Mouse (Mus musculus) MEL (cell line): ENCODE measurements around the gene Slc2a13. TPM values are rescaled to one million over a fixed set of nuclear protein-coding genes. Genes with fewer than 3 reads are reported as not detected.

Source experiments
- DNase-seq: peaks from one replicate; pipeline ENCODE4 v3.0.0; 2011; ENCODE audit warnings: low read depth, low spot score
- H3K27ac ChIP-seq: 2 replicates; pipeline ENCODE4 v1.5.1; 2012; ENCODE audit warnings: low read depth, mild to moderate bottlenecking, control low read depth, low read length, moderate library complexity; ENCODE audit not compliant: control insufficient read depth
- H3K27me3 ChIP-seq, 2 experiments: fragments of 150-350 bp in 1 of 2; sonication (generic) in 1 of 2; 2 replicates each; pipeline ENCODE4 v1.6.1; 2012; ENCODE audit warnings: low read length in 2 of 2, mild to moderate bottlenecking in 2 of 2, improper control_type of control experiment in 1 of 2, moderate library complexity in 1 of 2; ENCODE audit not compliant: insufficient read depth in 2 of 2, control insufficient read depth in 1 of 2
- H3K36me3 ChIP-seq, 2 experiments: 2 replicates each; pipeline ENCODE4 v1.6.1; 2012 to 2014; ENCODE audit warnings: low read length in 2 of 2, improper control_type of control experiment in 1 of 2, inconsistent platforms in 1 of 2, mild to moderate bottlenecking in 1 of 2; ENCODE audit not compliant: insufficient read depth in 2 of 2, control insufficient read depth in 1 of 2
- H3K4me1 ChIP-seq, 2 experiments: fragments of 150-350 bp in 1 of 2; sonication (generic) in 1 of 2; 2 replicates each; pipeline ENCODE4 v1.6.1; 2012; ENCODE audit warnings: low read length in 2 of 2, improper control_type of control experiment in 1 of 2, mild to moderate bottlenecking in 1 of 2; ENCODE audit not compliant: insufficient read depth in 2 of 2, control insufficient read depth in 1 of 2
- H3K4me3 ChIP-seq, 2 experiments: fragments of 150-350 bp in 1 of 2; sonication (generic) in 1 of 2; 2 replicates each; pipeline ENCODE4 v1.5.1; 2012; ENCODE audit warnings: low read depth in 2 of 2, low read length in 2 of 2, mild to moderate bottlenecking in 2 of 2, moderate library complexity in 2 of 2, control low read depth in 1 of 2, improper control_type of control experiment in 1 of 2; ENCODE audit not compliant: control insufficient read depth in 1 of 2, insufficient read depth in 1 of 2
- H3K79me2 ChIP-seq: 2 replicates; pipeline ENCODE4 v1.6.1; 2012; ENCODE audit warnings: mild to moderate bottlenecking, low read length, moderate library complexity; ENCODE audit not compliant: control insufficient read depth, poor library complexity, insufficient read depth
- H3K9ac ChIP-seq: 2 replicates; pipeline ENCODE4 v1.6.1; 2012; ENCODE audit warnings: low read depth, mild to moderate bottlenecking, control low read depth, low read length, moderate library complexity; ENCODE audit not compliant: control insufficient read depth, poor library complexity, severe bottlenecking
- H3K9me3 ChIP-seq: fragments of 150-350 bp; sonication (generic); replicated peaks from 2 replicates; pipeline ENCODE4 v1.6.1; 2012; ENCODE audit warnings: mild to moderate bottlenecking, low read length, improper control_type of control experiment, moderate library complexity; ENCODE audit not compliant: insufficient read depth
- CHD1 ChIP-seq: IDR thresholded peaks from 2 replicates; pipeline ENCODE4 v1.6.1; 2012; ENCODE audit warnings: low read depth, mild to moderate bottlenecking, inconsistent platforms, low read length, improper control_type of control experiment
- CHD2 ChIP-seq: IDR thresholded peaks from 2 replicates; pipeline ENCODE4 v1.6.1; 2011; ENCODE audit warnings: low read length, improper control_type of control experiment
- E2F4 ChIP-seq: IDR thresholded peaks from 2 replicates; pipeline ENCODE4 v1.6.1; 2011; ENCODE audit warnings: low read depth, low read length, improper control_type of control experiment, borderline replicate concordance
- ELF1 ChIP-seq: IDR thresholded peaks from 2 replicates; pipeline ENCODE4 v1.6.1; 2014; ENCODE audit warnings: low read depth, mild to moderate bottlenecking, inconsistent platforms, low read length, improper control_type of control experiment, moderate library complexity
- ETS1 ChIP-seq: IDR thresholded peaks from 2 replicates; pipeline ENCODE4 v1.6.1; 2012; ENCODE audit warnings: low read depth, mild to moderate bottlenecking, inconsistent platforms, low read length, improper control_type of control experiment, moderate library complexity
- GABPA ChIP-seq: IDR thresholded peaks from 2 replicates; pipeline ENCODE4 v1.6.1; 2012; ENCODE audit warnings: low read depth, mild to moderate bottlenecking, inconsistent platforms, low read length, improper control_type of control experiment, moderate library complexity
- GATA1 ChIP-seq: IDR thresholded peaks from 2 replicates; pipeline ENCODE4 v1.6.1; 2011; ENCODE audit warnings: low read depth, low read length, improper control_type of control experiment
- MAFK ChIP-seq: IDR thresholded peaks from 2 replicates; pipeline ENCODE4 v1.6.1; 2011; ENCODE audit warnings: low read depth, mild to moderate bottlenecking, low read length, improper control_type of control experiment, borderline replicate concordance
- MAZ ChIP-seq: IDR thresholded peaks from 2 replicates; pipeline ENCODE4 v1.6.1; 2012; ENCODE audit warnings: low read depth, mild to moderate bottlenecking, inconsistent platforms, low read length, improper control_type of control experiment
- MEF2A ChIP-seq: IDR thresholded peaks from 2 replicates; pipeline ENCODE4 v1.6.1; 2014; ENCODE audit warnings: low read depth, mild to moderate bottlenecking, inconsistent platforms, low read length, improper control_type of control experiment; ENCODE audit not compliant: poor library complexity, insufficient replicate concordance, severe bottlenecking; ENCODE audit errors: extremely low read depth
- MYC ChIP-seq: IDR thresholded peaks from 2 replicates; pipeline ENCODE4 v1.6.1; 2011; ENCODE audit warnings: low read depth, mild to moderate bottlenecking, low read length, improper control_type of control experiment, moderate library complexity
- NELFE ChIP-seq: IDR thresholded peaks from 2 replicates; pipeline ENCODE4 v1.6.1; 2011; ENCODE audit warnings: low read depth, low read length, improper control_type of control experiment
- POLR2AphosphoS2 ChIP-seq: IDR thresholded peaks from 2 replicates; pipeline ENCODE4 v1.6.1; 2011; ENCODE audit warnings: low read length, improper control_type of control experiment
- SIN3A ChIP-seq: IDR thresholded peaks from 2 replicates; pipeline ENCODE4 v1.6.1; 2012; ENCODE audit warnings: low read length, improper control_type of control experiment, inconsistent platforms
- TAL1 ChIP-seq: IDR thresholded peaks from 2 replicates; pipeline ENCODE4 v1.6.1; 2012; ENCODE audit warnings: mild to moderate bottlenecking, inconsistent platforms, low read length, moderate library complexity, mixed read lengths
- ZKSCAN1 ChIP-seq: IDR thresholded peaks from 2 replicates; pipeline ENCODE4 v1.6.1; 2012; ENCODE audit warnings: low read depth, mild to moderate bottlenecking, inconsistent platforms, low read length, improper control_type of control experiment, moderate library complexity
- ZMIZ1 ChIP-seq: IDR thresholded peaks from 2 replicates; pipeline ENCODE4 v1.6.1; 2012; ENCODE audit warnings: low read depth, mild to moderate bottlenecking, inconsistent platforms, low read length, improper control_type of control experiment, moderate library complexity
- ZNF384 ChIP-seq: IDR thresholded peaks from 2 replicates; pipeline ENCODE4 v1.6.1; 2012; ENCODE audit warnings: low read depth, mild to moderate bottlenecking, inconsistent platforms, low read length, improper control_type of control experiment
- polyA plus RNA-seq, 2 experiments: library from polyadenylated mRNA; stranded (reverse) in 1 of 2; unstranded in 1 of 2; fragments of >175 nt in 1 of 2; fragments of >200 nt in 1 of 2; gene quantifications; 2 replicates each; pipeline versions ENCODE4 v1.2.1 to v1.2.4; 2012; ENCODE audit warnings: low replicate concordance in 2 of 2, low read depth in 1 of 2; ENCODE audit not compliant: insufficient read length in 2 of 2, insufficient read depth in 1 of 2, missing spikeins in 1 of 2
- total RNA-seq: library from RNA; depleted of rRNA; stranded (reverse); fragments of 300-350 nt; gene quantifications from 2 replicates; pipeline ENCODE4 v1.2.3, GENCODE M21; 2012

Gene Slc2a13
- total and polyA plus RNA-seq, 3 experiments: not detected

DNA sequence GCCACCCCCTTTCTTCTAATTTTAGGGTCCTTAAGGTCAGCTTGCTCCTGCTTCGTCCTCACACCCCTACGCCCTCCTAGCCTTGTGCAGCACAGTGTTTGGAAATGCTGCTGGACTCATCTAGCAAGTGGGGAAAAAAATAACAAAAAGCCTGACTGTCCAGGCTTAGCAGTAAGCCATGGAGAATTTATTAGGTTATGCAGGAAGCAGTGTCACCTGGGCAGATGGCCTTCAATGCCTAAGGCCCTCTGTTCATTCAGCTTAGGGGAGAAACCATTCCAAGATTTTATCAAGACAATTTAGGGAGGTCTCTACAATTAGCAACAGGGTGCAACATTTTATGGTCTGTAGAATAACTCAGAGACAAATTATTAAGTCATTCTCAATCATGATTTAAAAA, 212.6 kb downstream of the Slc2a13 start:
- no peak overlapping the region for H3K27ac ChIP-seq
- H3K4me3 ChIP-seq: no peak overlapping the region
- H3K79me2 ChIP-seq: no peaks in the 10 kb centered on the region
- H3K27me3 ChIP-seq: no peaks in the 10 kb centered on the region
- TF ChIP-seq CHD2 (no peak), POLR2AphosphoS2 (no peak), ELF1 (no peak), E2F4 (no peak), CHD1 (no peak)
- no peak overlapping the region for H3K9ac ChIP-seq
- no peaks in the 10 kb centered on the region for H3K36me3 ChIP-seq
- H3K9me3 ChIP-seq: no peaks in the 10 kb centered on the region
- H3K4me1 ChIP-seq: no peaks in the 10 kb centered on the region
- no peak for DNase-seq

GRCm38 (mm10) chr15:91351006-91351405, 222.1 kb downstream of the Slc2a13 start:
- H3K36me3 ChIP-seq: no peaks in the 10 kb centered on the region
- no peak for DNase-seq
- no peaks in the 10 kb centered on the region for H3K79me2 ChIP-seq
- no peak overlapping the region for H3K27ac ChIP-seq
- H3K9me3 ChIP-seq: no peaks in the 10 kb centered on the region
- H3K4me3 ChIP-seq: no peak overlapping the region
- no peaks in the 10 kb centered on the region for H3K27me3 ChIP-seq
- H3K9ac ChIP-seq: no peak overlapping the region
- TF ChIP-seq SIN3A: no peak
- no peak for TF ChIP-seq NELFE
- TF ChIP-seq ZNF384: no peak
- no peak for TF ChIP-seq TAL1
- TF ChIP-seq CHD1: no peak
- no peak for TF ChIP-seq ZKSCAN1
- TF ChIP-seq GATA1: no peak
- no peak for TF ChIP-seq MYC
- no peak for TF ChIP-seq MEF2A
- TF ChIP-seq ZMIZ1: no peak
- TF ChIP-seq POLR2AphosphoS2: no peak
- no peak for TF ChIP-seq MAZ
- no peak for TF ChIP-seq GABPA
- no peak for TF ChIP-seq MAFK
- TF ChIP-seq ETS1: no peak
- H3K4me1 ChIP-seq: no peaks in the 10 kb centered on the region
